Mouse (Mus musculus) heart, embryonic 15.5 days (tissue): ENCODE measurements around the gene Ube2v1. TPM values are rescaled to one million over a fixed set of nuclear protein-coding genes. Genes with fewer than 3 reads are reported as not detected.
A peak's percentile ranks its signal among the peaks of the same experiment; 100 is the strongest.
"Not testable (repeated sequence)": the region's sequence is repeated elsewhere in the genome, so short reads cannot be mapped to it uniquely, and the experiment has no call there.

ENCODE experiments used
- ATAC-seq: fragments of 200-750 bp; cut with Nextera tagmentation; replicated peaks from 2 replicates; pipeline ENCODE4 v1.8.0; 2017; ENCODE audit warnings: low read depth, moderate TSS enrichment; ENCODE audit not compliant: insufficient number of reproducible peaks, insufficient read depth, low FRiP score
- H3K27ac ChIP-seq: fragments of 300-500 bp; sonication (generic); 2 replicates; pipeline ENCODE4 v1.5.1; 2015; ENCODE audit warnings: mild to moderate bottlenecking, inconsistent platforms
- H3K27me3 ChIP-seq: fragments of 300-500 bp; sonication (generic); 2 replicates; pipeline ENCODE4 v1.6.1; 2015; ENCODE audit warnings: inconsistent platforms
- H3K36me3 ChIP-seq: fragments of 300-500 bp; sonication (generic); 2 replicates; pipeline ENCODE4 v1.6.1; 2015; ENCODE audit warnings: mild to moderate bottlenecking, inconsistent platforms
- H3K4me1 ChIP-seq: fragments of 300-500 bp; sonication (generic); replicated peaks from 2 replicates; pipeline ENCODE4 v1.6.1; 2015; ENCODE audit warnings: inconsistent platforms
- H3K4me2 ChIP-seq: fragments of 300-500 bp; sonication (generic); 2 replicates; pipeline ENCODE4 v1.6.1; 2015; ENCODE audit warnings: inconsistent platforms, mild to moderate bottlenecking, moderate library complexity
- H3K4me3 ChIP-seq: fragments of 300-500 bp; sonication (generic); 2 replicates; pipeline ENCODE4 v1.5.1; 2015; ENCODE audit warnings: mild to moderate bottlenecking, inconsistent platforms
- H3K9ac ChIP-seq: fragments of 300-500 bp; sonication (generic); 2 replicates; pipeline ENCODE4 v1.6.1; 2015; ENCODE audit warnings: mild to moderate bottlenecking, inconsistent platforms
- H3K9me3 ChIP-seq: fragments of 300-500 bp; sonication (generic); replicated peaks from 2 replicates; pipeline ENCODE4 v1.6.1; 2016; ENCODE audit warnings: inconsistent platforms
- WGBS: fragments of 180-500 bp; shearing (Covaris S2); methylation state at CpG from one replicate; pipeline ENCODE4 v1.1.7; 2015; ENCODE audit warnings: mixed read lengths; 5-methylcytosine and 5-hydroxymethylcytosine counted together
- polyA plus RNA-seq: library from polyadenylated mRNA; unstranded; fragments of >200 nt; fragmentation: Nextera tagmentation; extraction: Ambion mirVana; gene quantifications from 2 replicates; pipeline ENCODE4 v1.2.1, GENCODE M21; 2015

The Ube2v1 gene
- polyA plus RNA-seq, 1 experiment from 2014 or later: 179 TPM

DNA sequence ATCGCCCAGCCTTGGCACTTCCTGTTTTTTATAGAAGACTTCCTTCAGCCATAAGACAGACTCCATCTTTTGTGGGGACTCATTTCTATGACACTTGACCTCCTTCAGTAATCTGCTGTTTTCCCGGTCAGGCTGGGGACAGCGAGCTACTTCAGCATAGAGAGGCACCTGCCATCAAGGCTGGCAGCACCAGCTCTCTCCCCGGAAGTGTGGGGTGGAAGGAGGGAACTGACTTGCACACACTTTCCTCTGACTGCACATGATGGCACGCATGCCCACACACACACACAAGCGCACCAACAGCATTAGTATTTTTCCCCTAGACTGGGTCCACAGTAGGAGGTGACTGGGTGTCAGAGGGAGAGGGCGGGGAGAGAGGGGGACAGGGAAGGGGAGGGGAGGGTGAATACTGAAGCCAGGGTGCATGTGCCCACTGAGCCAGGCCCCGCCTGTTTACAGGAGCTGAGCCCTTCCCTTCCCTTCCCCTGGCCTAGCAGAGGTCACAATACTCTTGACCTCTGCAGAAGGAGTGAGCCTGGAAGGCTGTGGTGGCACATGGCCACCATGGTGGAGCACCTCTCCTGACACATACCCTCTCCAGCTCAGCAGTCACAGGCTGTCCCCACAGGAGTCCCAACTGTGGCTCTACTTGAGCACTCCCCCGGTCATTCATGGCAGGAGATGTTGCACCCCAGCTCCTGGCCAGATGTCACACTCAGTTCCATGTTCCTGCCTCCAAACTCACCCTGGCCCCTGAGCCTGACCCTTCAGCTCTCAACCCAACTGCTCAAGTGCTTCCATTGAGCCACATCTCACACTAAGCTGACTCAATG lies 10.4 kb downstream of the Ube2v1 start:
- Histone ChIP-seq H3K36me3 (peaks cover 11% of the 10 kb centered on the region), H3K9ac (no peak overlapping the region), H3K4me2 (no peak overlapping the region), H3K4me1 (peaks cover 44% of the 10 kb centered on the region), H3K27me3 (no peaks in the 10 kb centered on the region), H3K27ac (peak overlapping the region; percentile 47), H3K9me3 (no peaks in the 10 kb centered on the region), H3K4me3 (no peak overlapping the region)
- WGBS: 73% methylated on average over 9 of the region's 9 CpGs
- ATAC-seq: no peak

DNA sequence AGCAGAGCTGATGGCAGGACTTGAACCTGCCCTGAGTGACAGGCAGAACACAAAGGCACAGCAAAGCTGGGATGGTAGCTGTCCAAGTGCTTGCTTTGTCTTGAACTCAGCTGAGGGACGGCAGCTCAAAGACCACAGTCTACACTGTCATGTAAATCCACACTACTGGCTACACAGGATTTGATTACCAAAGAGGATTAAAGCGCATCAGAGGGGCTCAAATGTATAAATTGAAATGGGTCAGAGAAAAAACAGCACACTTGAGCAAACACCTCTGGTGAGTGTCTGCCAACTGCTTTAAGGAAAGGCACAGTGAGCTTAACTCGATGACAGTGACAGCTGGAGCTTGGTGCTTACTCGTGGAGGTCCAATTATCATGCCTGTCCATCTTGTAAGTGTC lies 14.4 kb downstream of the Ube2v1 start:
- H3K27ac ChIP-seq: no peak overlapping the region
- H3K4me1 ChIP-seq: peaks cover 24% of the 10 kb centered on the region
- H3K4me3 ChIP-seq: no peak overlapping the region
- H3K9ac ChIP-seq: no peak overlapping the region
- no peak overlapping the region for H3K4me2 ChIP-seq
- 50% methylated on average over 4 of the region's 4 CpGs for WGBS
- no peak for ATAC-seq
- peaks cover 48% of the 10 kb centered on the region for H3K36me3 ChIP-seq
- no peaks in the 10 kb centered on the region for H3K9me3 ChIP-seq
- no peaks in the 10 kb centered on the region for H3K27me3 ChIP-seq

DNA sequence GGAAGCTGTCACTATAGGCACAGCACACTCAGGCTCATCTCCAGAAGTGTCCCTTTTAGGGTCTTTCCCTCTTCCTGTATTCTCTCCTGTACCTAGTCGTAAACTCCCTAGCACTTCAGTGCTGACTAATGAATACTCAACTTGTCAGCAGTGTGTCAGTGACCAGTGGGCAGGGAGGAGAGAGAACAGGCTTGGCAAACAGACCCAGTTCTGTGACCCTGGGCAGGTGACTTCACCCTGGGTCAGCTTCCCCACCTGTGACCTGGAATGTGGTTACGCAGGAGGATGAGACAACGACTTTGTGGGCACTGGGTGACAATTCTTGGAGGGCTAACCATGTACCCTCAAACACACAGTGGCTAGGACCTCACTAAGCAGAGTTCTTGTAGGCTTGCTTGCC lies 14.9 kb downstream of the Ube2v1 start:
- H3K9me3 ChIP-seq: no peaks in the 10 kb centered on the region
- peaks cover 48% of the 10 kb centered on the region for H3K36me3 ChIP-seq
- no peak for ATAC-seq
- H3K4me2 ChIP-seq: no peak overlapping the region
- peaks cover 20% of the 10 kb centered on the region for H3K4me1 ChIP-seq
- no peak overlapping the region for H3K27ac ChIP-seq
- WGBS: 74% methylated on average over 3 of the region's 3 CpGs
- H3K27me3 ChIP-seq: no peaks in the 10 kb centered on the region
- no peak overlapping the region for H3K9ac ChIP-seq
- no peak overlapping the region for H3K4me3 ChIP-seq

DNA sequence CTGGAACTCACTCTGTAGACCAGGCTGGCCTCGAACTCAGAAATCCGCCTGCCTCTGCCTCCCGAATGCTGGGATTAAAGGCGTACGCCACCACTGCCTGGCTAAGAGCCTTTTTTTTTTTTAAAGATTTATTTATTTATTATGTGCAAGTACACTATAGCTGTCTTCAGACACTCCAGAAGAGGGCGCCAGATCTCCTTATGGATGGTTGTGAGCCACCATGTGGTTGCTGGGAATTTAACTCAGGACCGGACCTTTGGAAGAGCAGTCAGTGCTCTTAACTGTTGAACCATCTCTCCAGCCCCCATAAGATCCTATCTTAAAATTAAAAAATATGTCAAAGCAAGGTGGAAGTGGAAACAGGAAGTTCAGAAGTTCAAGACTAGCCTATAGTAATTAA lies 18.6 kb downstream of the Ube2v1 start:
- ATAC-seq, H3K4me1 ChIP-seq, H3K4me3 ChIP-seq, H3K4me2 ChIP-seq, H3K27ac ChIP-seq, H3K9ac ChIP-seq, H3K9me3 ChIP-seq, H3K27me3 ChIP-seq: not testable (repeated sequence)
- whole genome bisulfite sequencing: 96% methylated on average over 7 of the region's 7 CpGs
- peaks cover 60% of the 10 kb centered on the region for H3K36me3 ChIP-seq

DNA sequence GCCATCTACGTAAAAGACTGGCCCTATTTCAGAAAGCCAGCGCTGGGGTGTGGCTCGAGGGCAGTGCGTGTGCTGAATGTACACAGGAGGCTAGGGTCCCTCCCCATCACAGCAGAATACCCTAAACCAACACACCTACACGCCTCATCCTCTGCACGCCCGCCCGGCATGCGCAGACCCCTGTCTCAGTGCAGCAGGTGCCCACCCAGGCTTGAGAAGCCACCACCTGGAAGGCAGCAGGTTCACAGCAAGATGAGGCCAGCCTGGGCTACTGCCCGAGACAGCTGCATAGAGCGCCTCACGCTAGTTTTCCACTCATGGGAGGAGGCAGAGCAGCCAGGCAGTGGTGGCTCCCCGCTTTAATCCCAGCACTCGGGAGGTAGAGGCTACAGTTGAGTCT lies 19.8 kb downstream of the Ube2v1 start:
- no peak overlapping the region for H3K27ac ChIP-seq
- peaks cover 4% of the 10 kb centered on the region for H3K4me1 ChIP-seq
- H3K4me3 ChIP-seq: no peak overlapping the region
- no peaks in the 10 kb centered on the region for H3K9me3 ChIP-seq
- WGBS: 92% methylated on average over 14 of the region's 14 CpGs
- no peak for ATAC-seq
- H3K4me2 ChIP-seq: no peak overlapping the region
- no peak overlapping the region for H3K9ac ChIP-seq
- no peaks in the 10 kb centered on the region for H3K27me3 ChIP-seq
- peaks cover 61% of the 10 kb centered on the region for H3K36me3 ChIP-seq

DNA sequence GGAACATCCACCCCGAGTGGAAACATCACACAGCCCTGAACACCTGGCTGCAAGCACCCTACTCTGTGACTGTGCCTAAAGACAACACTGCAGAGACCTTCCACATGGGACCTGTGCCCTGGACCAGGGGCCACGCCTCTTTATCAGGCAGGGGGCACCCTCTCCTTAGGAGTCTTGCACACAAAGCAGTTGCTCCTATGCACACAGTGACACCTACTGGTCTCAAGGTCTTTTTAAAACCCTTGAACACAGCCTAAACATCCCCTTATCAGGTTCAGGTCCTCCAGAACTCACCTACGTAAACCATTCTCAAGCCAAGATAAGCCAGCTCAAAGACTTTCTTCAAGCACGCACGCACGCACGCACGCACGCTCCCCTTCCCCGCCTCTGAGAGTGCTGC lies 20.6 kb downstream of the Ube2v1 start:
- Histone ChIP-seq H3K4me1 (peaks cover 11% of the 10 kb centered on the region), H3K4me3 (no peak overlapping the region), H3K4me2 (no peak overlapping the region), H3K36me3 (peaks cover 53% of the 10 kb centered on the region), H3K9ac (no peak overlapping the region), H3K9me3 (no peaks in the 10 kb centered on the region), H3K27me3 (no peaks in the 10 kb centered on the region), H3K27ac (no peak overlapping the region)
- WGBS: 78% methylated on average over 10 of the region's 10 CpGs
- no peak for ATAC-seq

DNA sequence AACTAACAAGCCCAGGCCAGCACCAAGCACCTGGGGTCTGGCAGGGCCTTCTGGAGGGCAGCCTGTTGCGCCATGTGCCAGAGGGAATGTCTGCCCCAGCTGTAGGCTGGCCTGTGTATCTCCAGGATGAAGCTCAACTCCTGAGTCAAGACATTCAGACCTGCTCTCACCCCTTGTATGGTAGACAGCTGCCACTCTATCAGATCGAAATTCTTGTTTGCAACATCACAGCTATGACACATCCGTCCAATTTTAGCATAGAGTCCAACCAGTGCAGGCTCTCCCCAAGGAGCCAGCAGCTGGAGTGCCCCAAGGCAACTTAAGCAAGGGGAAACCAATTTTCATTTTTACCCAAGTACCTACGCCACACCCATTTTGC lies 25.2 kb downstream of the Ube2v1 start:
- Histone ChIP-seq H3K27me3 (peaks cover 8% of the 10 kb centered on the region; the same call in 1 of the 2 replicates), H3K9me3 (no peaks in the 10 kb centered on the region), H3K4me2 (no peak overlapping the region), H3K36me3 (peaks cover 18% of the 10 kb centered on the region; the same call in 1 of the 2 replicates), H3K9ac (no peak overlapping the region), H3K27ac (no peak overlapping the region), H3K4me1 (peaks cover 25% of the 10 kb centered on the region), H3K4me3 (no peak overlapping the region)
- ATAC-seq: no peak
- WGBS: 68% methylated on average over 4 of the region's 4 CpGs

DNA sequence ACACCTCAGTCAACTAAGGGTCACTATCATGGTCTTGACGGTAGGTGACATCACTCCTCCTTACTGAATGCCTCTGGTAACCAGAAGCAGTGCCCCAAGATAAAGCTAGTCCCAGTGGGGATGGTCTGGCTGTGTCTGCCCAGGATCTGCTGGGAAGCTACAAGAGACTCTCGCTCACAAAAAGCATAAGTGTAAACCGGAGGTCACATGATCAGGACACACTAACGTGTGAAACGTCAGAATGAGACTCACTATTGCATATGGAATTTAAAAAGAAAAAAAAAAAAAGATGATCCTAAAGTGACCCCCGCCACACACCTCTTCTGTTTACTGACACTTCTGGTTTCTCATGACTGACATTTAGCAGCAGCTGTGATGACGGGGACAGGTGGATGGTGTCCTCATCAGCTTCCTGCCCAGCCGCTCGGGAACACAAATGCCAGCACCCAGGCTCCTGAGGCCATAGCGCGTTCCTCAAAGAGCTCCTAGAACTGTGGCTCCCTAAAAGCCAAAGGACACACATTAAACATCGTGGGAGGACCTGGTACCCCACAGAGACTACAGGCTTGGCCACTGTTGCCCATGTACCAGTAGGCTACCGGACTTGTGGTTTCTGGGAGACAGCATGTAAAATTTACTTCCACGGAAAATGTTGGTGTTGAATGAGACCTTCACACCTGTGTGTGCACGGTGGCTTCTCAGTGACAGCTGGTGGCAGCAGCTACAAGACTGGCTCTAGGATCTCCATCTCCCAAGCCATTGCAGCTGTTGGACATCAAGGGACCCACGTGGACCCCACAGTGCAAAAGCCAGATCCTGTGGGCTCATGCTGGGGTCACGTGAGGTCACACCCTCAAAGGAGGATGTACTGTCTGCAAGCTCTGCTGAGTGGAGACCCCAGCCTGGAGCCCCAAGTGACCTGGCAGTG lies 25.8 kb downstream of the Ube2v1 start:
- peaks cover 18% of the 10 kb centered on the region; the same call in 1 of the 2 replicates for H3K36me3 ChIP-seq
- no peak for ATAC-seq

DNA sequence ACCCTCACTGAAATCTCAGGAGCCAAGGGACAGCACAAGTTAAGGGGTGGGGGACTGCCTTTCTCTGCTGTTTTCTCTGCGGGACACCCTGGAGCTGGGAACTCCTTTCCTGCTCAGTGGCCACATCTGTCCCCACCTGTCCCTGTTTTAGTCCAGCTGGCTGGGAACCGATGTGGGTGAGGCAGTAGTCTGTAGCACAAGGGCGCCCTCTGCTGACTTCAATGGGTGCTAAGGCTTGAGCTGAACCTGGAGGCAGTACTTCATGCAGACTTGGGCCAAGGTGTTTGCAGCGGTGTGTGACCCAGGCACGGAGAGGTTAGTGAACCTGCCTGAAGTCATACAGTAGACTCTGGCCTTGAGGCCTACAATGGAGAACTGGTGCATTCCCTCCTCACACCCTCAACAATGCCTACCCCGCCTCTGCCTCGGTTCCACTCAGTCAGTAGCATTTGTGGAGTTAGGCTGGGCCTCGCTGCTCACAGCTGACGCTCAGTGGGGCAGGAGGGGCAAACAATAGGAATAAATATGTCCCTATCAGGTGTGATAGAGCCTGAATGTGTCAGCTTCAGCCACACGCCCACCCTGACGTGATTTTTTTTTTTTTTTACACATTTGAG lies 26.6 kb downstream of the Ube2v1 start:
- Histone ChIP-seq H3K4me3 (no peak overlapping the region), H3K4me1 (peaks cover 31% of the 10 kb centered on the region), H3K9me3 (no peaks in the 10 kb centered on the region), H3K9ac (no peak overlapping the region), H3K4me2 (no peak overlapping the region), H3K36me3 (peaks cover 17% of the 10 kb centered on the region; the same call in 1 of the 2 replicates), H3K27me3 (peaks cover 8% of the 10 kb centered on the region; the same call in 1 of the 2 replicates), H3K27ac (no peak overlapping the region)
- 0 out of 2 replicates have a peak, but pooled peaks have one; percentile 44 for ATAC-seq
- 25% methylated on average over 11 of the region's 11 CpGs for WGBS

More for the DNA sequence above, 25.8 kb downstream of the Ube2v1 start:
- Histone ChIP-seq H3K27ac (no peak overlapping the region), H3K9me3 (no peaks in the 10 kb centered on the region), H3K27me3 (peaks cover 8% of the 10 kb centered on the region; the same call in 1 of the 2 replicates), H3K4me1 (peaks cover 25% of the 10 kb centered on the region), H3K9ac (no peak overlapping the region), H3K4me3 (no peak overlapping the region), H3K4me2 (no peak overlapping the region)
- 60% methylated on average over 17 of the region's 17 CpGs for WGBS

DNA sequence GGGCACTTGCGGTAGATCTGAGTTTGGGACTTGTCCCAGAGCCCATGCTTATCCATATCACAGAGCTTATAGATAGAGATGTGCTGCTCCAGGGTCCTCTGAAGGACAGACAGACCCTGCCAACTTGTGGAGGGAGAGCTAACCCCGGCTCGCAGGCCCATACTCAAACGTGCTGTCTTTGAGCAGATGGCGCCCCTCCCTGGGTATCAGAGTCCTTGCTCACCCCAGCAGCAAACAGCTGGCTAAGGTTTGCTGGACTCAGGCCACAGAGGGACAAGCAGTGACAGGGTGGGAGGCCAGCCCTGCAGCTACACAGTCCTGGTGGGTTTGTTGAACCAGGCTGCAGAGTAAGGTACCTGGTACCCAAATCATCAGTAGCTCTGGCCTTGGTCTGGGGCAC lies 28.9 kb downstream of the Ube2v1 start:
- WGBS: 36% methylated on average over 5 of the region's 5 CpGs
- no peak overlapping the region for H3K27ac ChIP-seq

DNA sequence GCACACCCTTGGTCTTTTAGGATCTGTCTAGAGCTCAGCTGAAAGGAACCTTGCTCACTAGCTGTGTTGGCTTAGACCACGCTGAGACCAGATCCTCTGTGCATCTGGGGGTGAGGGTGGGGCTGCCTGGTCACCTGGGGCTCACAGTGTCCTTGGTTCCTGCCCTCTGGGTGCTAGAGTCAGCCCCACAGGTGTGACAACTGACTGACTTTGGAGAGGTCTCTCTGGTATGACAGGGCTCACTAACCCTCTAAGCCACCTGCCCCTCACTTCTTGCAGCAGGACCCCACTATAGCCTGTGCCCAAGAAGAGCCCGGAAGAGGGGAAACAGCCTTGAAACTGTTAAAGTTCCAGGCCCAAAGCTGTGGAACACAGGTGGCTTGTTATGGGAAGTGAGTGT lies 29.5 kb downstream of the Ube2v1 start:
- no peak overlapping the region for H3K9ac ChIP-seq
- WGBS: 83% methylated on average over 2 of the region's 2 CpGs

More for the DNA sequence above, 28.9 kb downstream of the Ube2v1 start:
- Histone ChIP-seq H3K4me3 (no peak overlapping the region), H3K36me3 (0 out of 2 replicates have a peak, but pooled peaks cover 5% of the 10 kb centered on the region), H3K4me2 (no peak overlapping the region), H3K27me3 (peaks cover 8% of the 10 kb centered on the region; the same call in 1 of the 2 replicates), H3K9ac (no peak overlapping the region; the same call in 1 of the 2 replicates), H3K4me1 (peaks cover 37% of the 10 kb centered on the region), H3K9me3 (no peaks in the 10 kb centered on the region)
- ATAC-seq: no peak

More for the DNA sequence above, 29.5 kb downstream of the Ube2v1 start:
- Histone ChIP-seq H3K9me3 (no peaks in the 10 kb centered on the region), H3K4me1 (peaks cover 42% of the 10 kb centered on the region), H3K27me3 (peaks cover 8% of the 10 kb centered on the region; the same call in 1 of the 2 replicates), H3K4me3 (no peak overlapping the region), H3K27ac (no peak overlapping the region), H3K36me3 (0 out of 2 replicates have a peak, but pooled peaks cover 3% of the 10 kb centered on the region), H3K4me2 (no peak overlapping the region)
- no peak for ATAC-seq
